Mouse (Mus musculus) neural tube, embryonic 10.5 days (tissue): ENCODE data around the gene Mad2l2.

Experiments
- DNase-seq: peaks from one replicate; pipeline ENCODE4 v3.0.0-alpha.2; 2017; ENCODE audit warnings: low spot score; ENCODE audit errors: extremely low spot score

Mad2l2 gene

GRCm38 (mm10) chr4:148140098-148141011 lies 10.2 kb downstream of the Mad2l2 start:
- DNase-seq, result peak; percentile 98

DNA sequence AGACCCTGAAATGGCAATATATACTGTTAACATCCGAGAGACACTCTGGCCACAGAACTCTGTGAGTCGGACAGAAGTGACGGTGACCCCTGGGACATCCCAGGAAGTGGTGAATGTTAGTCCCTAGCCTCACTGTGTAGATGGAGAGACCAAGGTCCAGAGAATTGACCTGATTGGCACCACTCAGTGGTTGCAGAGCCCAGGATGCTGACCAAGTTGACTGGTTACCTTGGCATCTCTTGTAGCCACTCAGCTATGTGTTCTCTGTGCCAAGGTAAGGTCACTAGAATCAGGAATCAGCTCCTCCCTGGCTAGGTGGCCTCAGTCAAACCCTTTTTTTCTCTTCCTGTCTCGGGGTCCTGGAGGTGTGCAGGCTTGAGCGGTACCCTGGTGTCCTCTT lies 13.5 kb downstream of the Mad2l2 start:
- no peak for DNase-seq

GRCm38 (mm10) chr4:148147714-148148113 lies 17.5 kb downstream of the Mad2l2 start:
- DNase-seq, result no peak

GRCm38 (mm10) chr4:148149540-148149939 lies 19.4 kb downstream of the Mad2l2 start:
- no peak for DNase-seq

DNA sequence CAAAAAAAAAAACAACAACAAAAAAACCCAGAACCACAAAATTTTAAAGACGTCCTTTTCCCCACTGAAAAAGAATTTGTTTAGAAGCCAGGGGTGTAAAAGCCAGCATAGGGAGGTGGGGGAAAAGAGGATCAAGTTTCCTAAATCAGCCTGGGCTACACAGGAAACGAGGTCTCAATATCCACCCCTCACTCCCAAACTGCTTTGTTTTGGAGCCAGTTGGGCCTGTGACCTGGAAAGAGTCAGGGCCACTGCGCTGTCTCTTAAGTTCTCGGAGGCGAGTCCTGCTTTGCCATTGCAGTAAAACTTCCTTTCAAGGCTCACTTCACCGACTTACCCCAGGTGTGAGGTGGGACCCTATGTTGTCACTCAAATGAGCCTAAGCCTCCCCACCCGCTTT lies 20.1 kb downstream of the Mad2l2 start:
- no peak for DNase-seq

GRCm38 (mm10) chr4:148150953-148151266 lies 20.7 kb downstream of the Mad2l2 start:
- DNase-seq, result no peak

- DNase-seq, result peak; percentile 85
Observed at GRCm38 (mm10) chr4:148151267-148152168, 21.3 kb downstream of the Mad2l2 start, which contains the start of gene Fbxo6. Fbxo6 (minus strand) TSS chr4:148152140.

- no peak for DNase-seq
Observed at GRCm38 (mm10) chr4:148152547-148152946, 22.4 kb downstream of the Mad2l2 start.

GRCm38 (mm10) chr4:148154006-148154405 lies 23.8 kb downstream of the Mad2l2 start:
- DNase-seq, result no peak

DNA sequence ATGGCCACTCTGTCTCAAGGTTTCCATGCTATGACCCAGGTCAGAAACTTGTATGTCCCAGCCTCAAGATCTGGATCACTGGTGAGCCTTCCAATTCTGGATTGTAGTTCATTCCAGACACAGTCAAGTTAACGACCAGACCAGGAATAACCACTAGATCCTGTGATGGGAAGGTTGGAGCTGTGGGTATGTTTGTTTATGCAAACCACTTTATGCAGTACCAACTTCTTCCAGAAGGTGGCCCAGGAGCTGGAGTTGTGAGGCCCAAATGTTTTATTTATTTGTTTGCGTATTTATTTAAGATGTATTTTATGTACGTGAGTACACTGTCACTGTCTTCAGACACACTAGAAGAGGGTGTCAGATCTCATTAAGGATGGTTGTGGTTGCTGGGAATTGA lies 24.8 kb downstream of the Mad2l2 start:
- DNase-seq, result no peak

DNA sequence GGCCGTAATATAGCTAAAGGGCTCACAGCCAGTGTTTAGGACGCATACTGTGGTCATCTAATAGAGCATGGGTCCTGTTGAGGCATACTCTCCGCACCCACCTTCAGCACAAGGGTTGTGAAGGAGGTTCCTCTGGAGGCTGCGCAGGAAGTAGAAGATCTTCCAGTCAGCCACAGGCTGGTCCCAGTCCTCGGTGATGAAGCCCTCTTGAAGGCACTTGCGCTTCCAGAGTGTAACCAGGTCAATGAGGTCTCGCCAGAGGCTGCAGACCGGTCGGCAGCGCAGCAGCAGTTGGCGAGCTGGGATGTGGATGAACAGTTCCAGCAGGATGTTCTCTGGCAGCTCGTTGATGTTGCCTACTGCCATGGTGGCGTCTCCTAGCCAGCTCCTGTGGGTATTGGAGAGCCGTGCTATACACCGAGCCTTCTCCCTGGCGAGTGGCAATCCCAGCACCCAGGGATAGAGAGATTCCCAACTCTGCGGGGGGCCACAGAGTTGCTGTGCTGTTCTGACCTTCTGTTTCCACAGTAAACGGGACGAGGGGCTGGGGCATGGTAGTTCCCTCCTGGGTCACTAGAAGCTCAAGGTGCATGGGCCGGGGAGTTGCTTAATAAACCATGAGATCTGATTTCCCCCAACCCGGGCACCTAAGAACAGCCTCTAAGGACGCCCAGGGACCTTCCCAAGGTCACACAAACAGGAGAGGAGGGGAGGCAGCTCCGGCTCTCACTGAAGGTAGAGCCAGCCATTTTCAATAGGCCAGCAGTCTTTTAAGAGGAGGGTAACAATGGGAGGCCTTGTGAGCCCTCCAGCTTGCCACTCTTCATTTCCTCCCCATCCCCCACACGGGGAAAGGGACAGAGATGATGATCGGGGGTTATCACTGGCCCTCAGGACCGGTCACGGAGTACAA lies 28.5 kb downstream of the Mad2l2 start:
- peak; percentile 54 for DNase-seq

DNA sequence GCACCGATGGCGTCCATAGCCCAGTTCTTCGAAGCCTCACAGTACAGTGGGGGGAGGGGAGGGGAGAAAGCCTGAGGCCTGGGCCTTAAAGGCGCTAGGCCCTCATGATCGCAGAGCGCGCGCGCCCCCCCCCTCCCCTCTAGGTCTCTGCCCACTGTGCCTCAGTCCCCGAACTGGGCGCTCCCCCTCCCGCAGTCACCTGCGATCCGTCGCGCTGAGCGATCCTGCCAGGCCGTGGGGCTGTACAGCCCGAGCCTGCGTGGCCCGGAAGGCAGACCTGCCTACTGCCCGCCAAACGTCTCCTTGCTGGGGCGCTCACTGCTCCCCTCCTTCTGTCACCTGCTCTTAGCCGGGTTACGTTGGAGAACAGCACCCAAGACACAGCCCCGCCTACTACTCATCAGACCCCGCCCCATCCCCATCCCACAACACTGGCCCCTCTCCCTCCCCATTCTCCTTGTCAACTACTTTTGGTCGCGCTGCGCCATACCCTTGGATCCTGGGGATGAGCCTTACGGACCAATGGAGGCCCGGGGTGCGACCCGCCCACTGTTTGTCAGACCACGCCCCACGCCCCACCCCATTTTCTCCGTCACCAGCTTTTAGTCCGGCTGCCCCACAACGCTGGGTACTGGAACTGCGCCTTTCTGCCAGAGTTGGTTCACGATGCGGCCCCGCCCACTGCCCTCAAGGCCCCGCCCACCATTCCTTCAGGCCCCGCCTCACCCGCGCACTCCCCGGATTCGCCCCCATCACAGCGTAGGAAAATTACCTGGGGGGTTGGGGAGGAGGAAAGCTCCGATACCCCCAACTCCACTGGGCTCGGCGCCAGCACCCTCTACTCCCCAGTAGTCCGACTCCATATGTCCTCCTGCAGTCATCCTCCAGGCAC lies 29.6 kb downstream of the Mad2l2 start:
- DNase-seq, result peak; percentile 94

DNA sequence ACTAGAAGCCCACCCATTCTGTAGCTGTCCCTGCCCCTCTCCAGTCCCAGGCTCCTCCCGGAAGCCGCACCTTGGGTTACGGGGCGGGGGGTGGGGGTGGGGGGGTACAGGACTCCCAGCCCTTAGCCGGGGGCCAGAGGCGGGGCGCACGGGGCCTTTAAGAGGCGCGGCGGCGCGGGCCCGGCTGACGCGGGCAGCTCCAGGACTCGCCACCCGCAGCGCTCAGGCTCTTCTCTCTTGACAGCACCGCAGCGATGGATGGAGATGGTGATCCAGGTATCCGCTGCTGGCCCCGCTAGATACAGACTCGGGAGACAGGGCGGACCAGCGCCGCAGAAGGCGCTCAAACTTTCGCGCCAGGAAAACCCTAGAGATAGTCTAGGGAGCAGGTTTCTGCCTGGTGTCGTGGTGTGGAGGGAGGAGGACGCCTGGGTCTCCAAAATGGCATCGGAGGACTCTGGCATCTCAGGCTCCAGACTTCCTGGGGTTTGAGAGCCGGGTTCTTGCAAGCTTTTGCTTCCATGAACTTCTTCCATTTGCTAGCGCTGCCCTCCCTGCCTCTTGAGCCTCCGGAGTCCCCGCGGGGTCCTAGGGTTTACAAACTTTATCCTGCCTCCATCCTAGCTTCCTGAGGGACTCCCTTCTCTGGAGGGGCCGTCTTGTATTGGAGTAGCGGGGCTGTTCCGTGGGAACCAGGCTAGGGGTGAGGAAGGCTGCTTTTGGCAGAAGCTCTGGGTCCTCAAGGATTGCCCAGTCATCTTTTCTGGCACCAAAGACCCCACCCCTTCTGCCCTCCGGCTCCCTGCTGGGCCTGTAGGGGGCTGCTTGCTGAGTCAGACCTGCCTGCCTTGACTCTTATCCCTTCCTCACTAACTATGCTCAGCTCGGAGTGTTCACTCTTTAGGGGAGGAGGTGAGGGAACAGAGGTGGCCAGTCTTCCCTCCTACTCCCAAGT lies 30.5 kb downstream of the Mad2l2 start, which contains the start of the genes Fbxo44 and Fbxo2:
Gene Fbxo44 (minus strand): TSS at position 47 of the 955 bp plus-strand sequence.
Gene Fbxo2 (plus strand): TSS at position 186 of the 955 bp plus-strand sequence.
- DNase-seq, result peak; percentile 41

DNA sequence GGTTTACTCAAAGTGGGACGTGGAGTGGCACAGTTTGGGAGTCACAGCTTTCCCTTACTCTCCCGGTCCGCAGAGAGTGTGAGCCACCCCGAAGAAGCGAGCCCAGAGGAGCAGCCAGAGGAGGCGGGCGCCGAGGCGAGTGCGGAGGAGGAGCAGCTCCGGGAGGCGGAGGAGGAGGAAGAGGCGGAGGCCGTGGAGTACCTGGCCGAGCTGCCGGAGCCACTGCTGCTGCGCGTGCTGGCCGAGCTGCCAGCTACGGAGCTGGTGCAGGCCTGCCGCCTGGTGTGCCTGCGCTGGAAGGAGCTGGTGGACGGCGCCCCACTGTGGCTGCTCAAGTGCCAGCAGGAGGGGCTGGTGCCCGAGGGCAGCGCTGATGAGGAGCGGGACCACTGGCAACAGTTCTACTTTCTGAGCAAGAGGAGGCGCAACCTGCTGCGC lies 33.8 kb downstream of the Mad2l2 start:
- DNase-seq, result peak; percentile 77

DNA sequence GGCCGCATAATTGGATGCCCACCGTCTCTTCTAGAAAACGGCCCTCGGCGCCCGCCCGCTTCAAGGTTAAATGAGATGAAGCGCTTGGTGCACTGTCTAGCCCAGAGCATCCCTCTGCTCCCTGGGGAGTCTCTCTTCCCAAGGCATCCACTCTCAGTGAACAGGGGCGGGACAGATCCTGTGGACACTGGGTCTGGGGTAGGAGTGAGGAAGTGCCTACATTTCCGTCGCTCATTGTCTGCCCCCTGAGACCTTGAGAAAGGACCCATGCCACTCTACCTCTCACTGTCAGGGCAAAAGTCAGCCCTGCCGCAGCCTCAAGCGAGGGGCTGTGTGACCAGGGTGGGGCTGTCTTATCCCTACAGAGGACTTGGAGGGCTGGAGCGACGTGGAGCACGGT lies 34.3 kb downstream of the Mad2l2 start:
- DNase-seq, result no peak

DNA sequence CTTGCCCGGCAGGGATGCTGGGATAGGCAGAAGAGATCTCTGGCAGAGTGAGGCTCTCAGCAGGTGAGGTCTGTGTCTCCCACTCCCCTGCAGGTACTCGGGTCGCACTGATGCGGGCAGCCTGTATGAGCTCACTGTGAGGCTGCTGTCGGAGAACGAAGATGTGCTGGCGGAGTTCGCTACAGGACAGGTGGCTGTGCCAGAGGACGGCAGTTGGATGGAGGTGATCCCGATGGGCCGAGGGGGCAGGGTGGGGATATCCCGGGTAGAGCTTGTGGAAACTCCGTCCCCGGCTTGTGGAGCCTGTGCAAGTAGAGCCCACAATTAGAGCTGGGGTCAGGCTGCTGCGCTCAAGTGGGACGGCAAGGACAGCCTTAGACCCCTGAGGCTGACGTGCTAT lies 35.4 kb downstream of the Mad2l2 start:
- peak; percentile 40 for DNase-seq

DNA sequence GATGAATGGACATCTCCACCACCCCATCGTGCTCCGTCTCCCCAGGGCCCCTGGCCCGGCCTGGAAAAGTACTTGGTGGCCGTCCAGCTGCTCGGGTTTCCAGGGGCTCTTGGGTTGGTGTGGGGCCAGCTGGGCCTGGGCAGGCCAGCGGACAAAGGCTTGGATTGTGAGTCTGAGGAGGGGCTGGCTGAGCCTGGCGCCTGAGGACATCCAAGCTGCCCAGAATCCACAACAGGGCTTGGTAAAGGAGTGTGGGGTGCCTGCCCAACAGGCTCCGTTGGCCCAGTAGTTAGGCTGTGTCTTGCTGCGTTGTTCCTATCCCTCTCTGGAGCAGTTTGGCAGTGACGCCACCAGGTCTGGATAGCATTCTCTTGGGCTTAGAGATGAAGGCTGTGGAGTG lies 36.2 kb downstream of the Mad2l2 start:
- DNase-seq, result peak; percentile 61

- DNase-seq, result peak; percentile 77
Observed at GRCm38 (mm10) chr4:148166986-148167385, 36.8 kb downstream of the Mad2l2 start.

GRCm38 (mm10) chr4:148168287-148168686 lies 38.1 kb downstream of the Mad2l2 start:
- peak; percentile 71 for DNase-seq
